Mouse (Mus musculus) lung, postnatal 0 days (tissue): Measurements from ENCODE around the gene Prtg.

ENCODE experiments used
- CTCF ChIP-seq: IDR thresholded peaks from 2 replicates; pipeline ENCODE4 v1.5.1; 2016; ENCODE audit warnings: antibody characterized with exemption, mild to moderate bottlenecking
- EP300 ChIP-seq: IDR thresholded peaks from 2 replicates; pipeline ENCODE4 v1.6.1; 2016; ENCODE audit warnings: antibody characterized with exemption, mild to moderate bottlenecking, control low read depth

DNA sequence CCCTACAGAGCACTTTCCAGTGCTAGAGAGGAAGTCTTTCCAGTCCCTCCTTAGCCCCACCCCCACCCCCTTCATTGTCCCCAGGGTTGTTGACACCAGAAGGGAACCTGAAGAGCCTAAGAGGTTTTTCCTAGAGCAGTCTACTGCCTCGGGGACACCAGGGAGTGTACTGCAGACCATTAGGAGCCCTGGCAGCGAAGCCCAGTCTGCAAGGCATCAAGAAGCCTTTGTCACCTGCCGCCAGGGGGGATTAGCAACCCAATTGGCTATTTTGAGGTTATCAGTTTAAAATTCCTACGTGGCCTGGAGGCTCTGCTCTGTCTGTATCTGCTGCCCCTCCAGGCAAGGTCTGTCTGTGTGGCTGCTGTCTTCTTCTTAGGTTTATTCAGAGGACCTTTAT is 26.9 kb upstream of the Prtg start:
- TF ChIP-seq CTCF = no peak
- no peak for TF ChIP-seq EP300
